Mouse (Mus musculus) heart, embryonic 11.5 days (tissue): ENCODE data around the gene St6galnac3. TPM values are rescaled to one million over a fixed set of nuclear protein-coding genes. Genes with fewer than 3 reads are reported as not detected.
"Not testable (repeated sequence)": the region's sequence is repeated elsewhere in the genome, so short reads cannot be mapped to it uniquely, and the experiment has no call there.

Source experiments
- ATAC-seq: fragments of 200-750 bp; cut with Nextera tagmentation; replicated peaks from 2 replicates; pipeline ENCODE4 v1.8.0; 2017; ENCODE audit warnings: moderate library complexity; ENCODE audit not compliant: insufficient number of reproducible peaks, low FRiP score, low TSS enrichment
- H3K27ac ChIP-seq: fragments of 300-500 bp; sonication (generic); 2 replicates; pipeline ENCODE4 v1.5.1; 2014; ENCODE audit warnings: mild to moderate bottlenecking, low read depth, low read length
- H3K27me3 ChIP-seq: fragments of 300-500 bp; sonication (generic); 2 replicates; pipeline ENCODE4 v1.6.1; 2014; ENCODE audit warnings: mild to moderate bottlenecking, low read length, mixed read lengths; ENCODE audit not compliant: control insufficient read depth, insufficient read depth
- H3K36me3 ChIP-seq: fragments of 300-500 bp; sonication (generic); 2 replicates; pipeline ENCODE4 v1.6.1; 2014; ENCODE audit warnings: mild to moderate bottlenecking, low read length, moderate library complexity, mixed read lengths; ENCODE audit not compliant: control insufficient read depth, insufficient read depth
- H3K4me1 ChIP-seq: fragments of 300-500 bp; sonication (generic); 2 replicates; pipeline ENCODE4 v1.6.1; 2014; ENCODE audit warnings: low read length; ENCODE audit not compliant: control insufficient read depth, insufficient read depth
- H3K4me2 ChIP-seq: fragments of 300-500 bp; sonication (generic); 2 replicates; pipeline ENCODE4 v1.6.1; 2014; ENCODE audit warnings: mild to moderate bottlenecking, moderate library complexity
- H3K4me3 ChIP-seq: fragments of 300-500 bp; sonication (generic); 2 replicates; pipeline ENCODE4 v1.5.1; 2014; ENCODE audit warnings: low read depth, low read length
- H3K9ac ChIP-seq: fragments of 300-500 bp; sonication (generic); 2 replicates; pipeline ENCODE4 v1.6.1; 2014; ENCODE audit warnings: mild to moderate bottlenecking, low read depth, low read length, moderate library complexity
- H3K9me3 ChIP-seq: fragments of 300-500 bp; sonication (generic); replicated peaks from 2 replicates; pipeline ENCODE4 v1.6.1; 2016; ENCODE audit warnings: low read length; ENCODE audit not compliant: control insufficient read depth
- WGBS: fragments of 180-500 bp; shearing (Covaris S2); extraction: QIAGEN DNeasy Blood & Tissue Kit; methylation state at CpG from one replicate; pipeline ENCODE4 v1.1.7; 2014; ENCODE audit not compliant: insufficient replicate concordance; 5-methylcytosine and 5-hydroxymethylcytosine counted together
- polyA plus RNA-seq: library from polyadenylated mRNA; unstranded; fragments of >200 nt; fragmentation: Nextera tagmentation; extraction: Ambion mirVana; gene quantifications from 2 replicates; pipeline ENCODE4 v1.2.1, GENCODE M21; 2014

St6galnac3 gene
- polyA plus RNA-seq, 1 experiment from 2014 or later = 29.6 TPM

- Histone ChIP-seq H3K9ac (no peak overlapping the region), H3K4me3 (no peak overlapping the region), H3K36me3 (no peaks in the 10 kb centered on the region), H3K27me3 (no peaks in the 10 kb centered on the region), H3K4me1 (no peaks in the 10 kb centered on the region; the same call in 1 of the 2 replicates), H3K9me3 (no peaks in the 10 kb centered on the region), H3K4me2 (no peak overlapping the region), H3K27ac (no peak overlapping the region)
- ATAC-seq = no peak
- 66% methylated on average over 6 of the region's 6 CpGs for WGBS
These were observed 325.4 kb downstream of the St6galnac3 start for GRCm38 (mm10) chr3:153399574-153399973.

GRCm38 (mm10) chr3:153397726-153398125, 327.2 kb downstream of the St6galnac3 start:
- Histone ChIP-seq H3K4me1 (no peaks in the 10 kb centered on the region; the same call in 1 of the 2 replicates), H3K9me3 (0 out of 2 replicates have a peak, but pooled peaks cover 2% of the 10 kb centered on the region), H3K27me3 (no peaks in the 10 kb centered on the region), H3K4me3 (no peak overlapping the region), H3K9ac (no peak overlapping the region), H3K36me3 (no peaks in the 10 kb centered on the region), H3K27ac (no peak overlapping the region), H3K4me2 (no peak overlapping the region)
- no peak for ATAC-seq
- WGBS = 87% methylated on average over 9 of the region's 9 CpGs

GRCm38 (mm10) chr3:153396375-153397068, 328.5 kb downstream of the St6galnac3 start:
- H3K4me2 ChIP-seq = no peak overlapping the region; the same call in 1 of the 2 replicates
- ATAC-seq = peak; percentile 42; the same call in 1 of the 2 replicates
- 49% methylated on average over 12 of the region's 12 CpGs for WGBS

GRCm38 (mm10) chr3:153395351-153395750, 329.6 kb downstream of the St6galnac3 start:
- Histone ChIP-seq H3K4me1 (no peaks in the 10 kb centered on the region; the same call in 1 of the 2 replicates), H3K4me3 (no peak overlapping the region), H3K27ac (no peak overlapping the region), H3K4me2 (no peak overlapping the region), H3K27me3 (no peaks in the 10 kb centered on the region), H3K36me3 (no peaks in the 10 kb centered on the region), H3K9me3 (0 out of 2 replicates have a peak, but pooled peaks cover 2% of the 10 kb centered on the region), H3K9ac (no peak overlapping the region)
- no peak for ATAC-seq
- WGBS = 87% methylated on average over 5 of the region's 5 CpGs

More at GRCm38 (mm10) chr3:153396375-153397068, 328.5 kb downstream of the St6galnac3 start:
- no peak overlapping the region for H3K4me3 ChIP-seq
- no peaks in the 10 kb centered on the region; the same call in 1 of the 2 replicates for H3K4me1 ChIP-seq
- H3K27me3 ChIP-seq = no peaks in the 10 kb centered on the region
- H3K9me3 ChIP-seq = 0 out of 2 replicates have a peak, but pooled peaks cover 2% of the 10 kb centered on the region
- H3K36me3 ChIP-seq = no peaks in the 10 kb centered on the region
- no peak overlapping the region for H3K9ac ChIP-seq
- no peak overlapping the region for H3K27ac ChIP-seq

GRCm38 (mm10) chr3:153394751-153395150, 330.2 kb downstream of the St6galnac3 start:
- Histone ChIP-seq H3K36me3 (no peaks in the 10 kb centered on the region), H3K4me1 (no peaks in the 10 kb centered on the region; the same call in 1 of the 2 replicates), H3K4me3 (no peak overlapping the region), H3K4me2 (no peak overlapping the region), H3K9me3 (0 out of 2 replicates have a peak, but pooled peaks cover 2% of the 10 kb centered on the region), H3K27me3 (no peaks in the 10 kb centered on the region), H3K27ac (no peak overlapping the region), H3K9ac (no peak overlapping the region)
- 79% methylated on average over 4 of the region's 4 CpGs for WGBS
- no peak for ATAC-seq

- H3K9ac ChIP-seq = no peak overlapping the region
- no peaks in the 10 kb centered on the region; the same call in 1 of the 2 replicates for H3K4me1 ChIP-seq
- 0 out of 2 replicates have a peak, but pooled peaks cover 2% of the 10 kb centered on the region for H3K9me3 ChIP-seq
- H3K27me3 ChIP-seq = no peaks in the 10 kb centered on the region
- no peak overlapping the region for H3K27ac ChIP-seq
- H3K4me3 ChIP-seq = no peak overlapping the region
- no peak overlapping the region for H3K4me2 ChIP-seq
- no peak for ATAC-seq
- H3K36me3 ChIP-seq = no peaks in the 10 kb centered on the region
- WGBS = 71% methylated on average over 9 of the region's 9 CpGs
These were observed 330.8 kb downstream of the St6galnac3 start for GRCm38 (mm10) chr3:153394224-153394623.

- ATAC-seq = not testable (repeated sequence)
- WGBS = 92% methylated on average over 1 of the region's 1 CpGs
These were observed 333.5 kb downstream of the St6galnac3 start for GRCm38 (mm10) chr3:153391451-153391850.

GRCm38 (mm10) chr3:153384651-153385050, 340.3 kb downstream of the St6galnac3 start:
- H3K4me3 ChIP-seq, H3K9me3 ChIP-seq, ATAC-seq, H3K36me3 ChIP-seq, H3K4me2 ChIP-seq, H3K27ac ChIP-seq, H3K9ac ChIP-seq, H3K4me1 ChIP-seq, H3K27me3 ChIP-seq: not testable (repeated sequence)
- 87% methylated on average over 5 of the region's 5 CpGs for WGBS

More at GRCm38 (mm10) chr3:153391451-153391850, 333.5 kb downstream of the St6galnac3 start:
- not testable (repeated sequence) for H3K9me3 ChIP-seq, H3K27ac ChIP-seq, H3K27me3 ChIP-seq, H3K36me3 ChIP-seq, H3K9ac ChIP-seq, H3K4me2 ChIP-seq, H3K4me1 ChIP-seq, H3K4me3 ChIP-seq
